Mouse (Mus musculus): Measurements from ENCODE around the gene Mcmbp. TPM values are rescaled to one million over a fixed set of nuclear protein-coding genes. Genes with fewer than 3 reads are reported as not detected.

Mcmbp gene
- total RNA-seq (2012; rRNA removed), result 61.3 and 67.8 TPM in 2 replicates

DNA sequence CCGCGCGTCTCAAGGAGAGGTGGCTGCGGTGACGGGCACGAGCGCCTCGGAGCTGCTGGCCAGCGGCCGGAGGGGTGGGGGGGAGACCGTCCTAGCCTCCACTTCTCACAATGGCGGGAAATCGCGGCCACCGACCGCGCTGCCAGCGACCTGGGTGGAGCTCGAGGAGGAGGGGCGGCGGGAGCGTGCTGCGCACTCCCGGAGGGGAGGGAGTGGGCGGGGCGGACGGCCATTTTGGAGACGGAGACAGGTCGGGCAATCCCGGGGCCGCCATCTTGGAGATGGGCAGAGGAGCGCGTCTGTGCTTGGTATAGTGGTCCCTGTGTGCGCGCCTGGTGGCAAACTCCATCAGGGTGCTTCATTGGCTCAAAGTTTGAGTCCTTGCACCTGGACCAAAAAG is at the start of gene Mcmbp:
Gene Mcmbp (minus strand): TSS at position 162 of the 400 bp plus-strand sequence.
- in situ Hi-C loops (cut with MboI; ENCODE audit: low sequenced_read_pairs in 2 of 2, unreplicated experiment in 2 of 2), result no loop called here
- H3K4me3 ChIP-seq (ENCODE audit: insufficient read depth in 1 of 2, low read depth in 1 of 2, low read length in 2 of 2, poor library complexity in 1 of 2, severe bottlenecking in 1 of 2), result peak within 1 kb of the TSS; percentile 93 to 97
- peak within 1 kb of the TSS; percentile 69; the same call in 1 of the 2 replicates for H3K27ac ChIP-seq (ENCODE audit: insufficient read depth, low read depth, low read length, poor library complexity, severe bottlenecking)
- peak; percentile 96 for DNase-seq (ENCODE audit: low read depth, low spot score)
- no peaks in the 10 kb centered on the region for H3K9me3 ChIP-seq (ENCODE audit: control insufficient read depth, insufficient read depth, low read depth, low read length)
- peak within 1 kb of the TSS; percentile 97 for H3K9ac ChIP-seq (ENCODE audit: insufficient read depth, low read depth, low read length, poor library complexity, severe bottlenecking)
- H3K36me3 ChIP-seq (ENCODE audit: control insufficient read depth, insufficient read depth, low read length, poor library complexity, severe bottlenecking), result no peaks in the 10 kb centered on the region
- H3K4me1 ChIP-seq (ENCODE audit: control insufficient read depth in 2 of 2, insufficient read depth in 2 of 2, low read length in 2 of 2, poor library complexity in 1 of 2), result peaks cover 0 to 4% of the 10 kb centered on the region in 2 experiments; a peak in 3 of 4 replicates
- peak; percentile 82 for TF ChIP-seq HCFC1 (IDR thresholded peaks at IDR 0.05; ENCODE audit: borderline replicate concordance, insufficient read depth, low read length)
- no peak for TF ChIP-seq ZNF384 (IDR thresholded peaks at IDR 0.05; ENCODE audit: low read depth, low read length)

- Histone ChIP-seq H3K27ac (ENCODE audit: insufficient read depth, low read depth, low read length, poor library complexity, severe bottlenecking) (no peak overlapping the region), H3K36me3 (ENCODE audit: control insufficient read depth, insufficient read depth, low read length, poor library complexity, severe bottlenecking) (0 out of 2 replicates have a peak, but pooled peaks cover under 1% of the 10 kb centered on the region), H3K4me3 (ENCODE audit: insufficient read depth in 1 of 2, low read depth in 1 of 2, low read length in 2 of 2, poor library complexity in 1 of 2, severe bottlenecking in 1 of 2) (no peak overlapping the region), H3K9me3 (ENCODE audit: control insufficient read depth, insufficient read depth, low read depth, low read length) (no peaks in the 10 kb centered on the region), H3K9ac (ENCODE audit: insufficient read depth, low read depth, low read length, poor library complexity, severe bottlenecking) (no peak overlapping the region), H3K4me1 (ENCODE audit: control insufficient read depth in 2 of 2, insufficient read depth in 2 of 2, low read length in 2 of 2, poor library complexity in 1 of 2) (no peaks in the 10 kb centered on the region)
- TF ChIP-seq CHD2 (IDR thresholded peaks at IDR 0.05; ENCODE audit: low read depth, low read length), result no peak
- TF ChIP-seq MAFK (IDR thresholded peaks at IDR 0.05; ENCODE audit: insufficient read depth, low read depth, low read length), result no peak
- no peak for TF ChIP-seq ZC3H11A (IDR thresholded peaks at IDR 0.05; ENCODE audit: borderline replicate concordance, low read depth, low read length)
- no peak for TF ChIP-seq ZNF384 (IDR thresholded peaks at IDR 0.05; ENCODE audit: low read depth, low read length)
- no peak for TF ChIP-seq HCFC1 (IDR thresholded peaks at IDR 0.05; ENCODE audit: borderline replicate concordance, insufficient read depth, low read length)
- in situ Hi-C loops (cut with MboI; ENCODE audit: low sequenced_read_pairs in 2 of 2, unreplicated experiment in 2 of 2), result no loop called here
- DNase-seq (ENCODE audit: low read depth, low spot score), result no peak
Observed at GRCm38 (mm10) chr7:128790045-128790444, 49.8 kb upstream of the Mcmbp start.

DNA sequence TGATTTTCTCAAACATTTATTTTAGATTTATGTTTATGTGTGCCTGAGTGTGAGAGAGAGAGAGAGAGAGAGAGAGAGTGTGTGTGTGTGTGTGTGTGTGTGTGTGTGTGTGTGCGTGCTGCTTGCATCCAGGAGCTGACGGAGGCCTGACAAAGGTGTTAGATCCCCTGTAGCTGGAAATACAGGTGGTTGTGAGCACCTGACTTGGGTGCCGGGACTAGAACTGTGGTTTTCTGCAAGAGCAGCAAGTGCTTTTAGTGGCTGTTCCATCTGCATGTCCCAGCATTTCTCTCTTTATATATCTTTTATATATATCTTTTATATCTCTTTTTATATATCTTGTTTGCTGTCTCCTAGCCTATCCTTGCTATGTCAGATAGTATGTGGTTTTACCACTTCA is 41.6 kb upstream of the Mcmbp start:
- in situ Hi-C loops (cut with MboI; ENCODE audit: low sequenced_read_pairs in 2 of 2, unreplicated experiment in 2 of 2), result no loop called here
- Histone ChIP-seq H3K27ac (ENCODE audit: insufficient read depth, low read depth, low read length, poor library complexity, severe bottlenecking) (no peak overlapping the region), H3K9me3 (ENCODE audit: control insufficient read depth, insufficient read depth, low read depth, low read length) (no peaks in the 10 kb centered on the region), H3K4me3 (ENCODE audit: insufficient read depth in 1 of 2, low read depth in 1 of 2, low read length in 2 of 2, poor library complexity in 1 of 2, severe bottlenecking in 1 of 2) (no peak overlapping the region), H3K9ac (ENCODE audit: insufficient read depth, low read depth, low read length, poor library complexity, severe bottlenecking) (no peak overlapping the region), H3K36me3 (ENCODE audit: control insufficient read depth, insufficient read depth, low read length, poor library complexity, severe bottlenecking) (peaks cover 20% of the 10 kb centered on the region), H3K4me1 (ENCODE audit: control insufficient read depth in 2 of 2, insufficient read depth in 2 of 2, low read length in 2 of 2, poor library complexity in 1 of 2) (no peaks in the 10 kb centered on the region)
- TF ChIP-seq ZC3H11A (IDR thresholded peaks at IDR 0.05; ENCODE audit: borderline replicate concordance, low read depth, low read length) (no peak), CHD2 (IDR thresholded peaks at IDR 0.05; ENCODE audit: low read depth, low read length) (no peak), HCFC1 (IDR thresholded peaks at IDR 0.05; ENCODE audit: borderline replicate concordance, insufficient read depth, low read length) (no peak)
- no peak for DNase-seq (ENCODE audit: low read depth, low spot score)

GRCm38 (mm10) chr7:128779305-128779704 is 39.0 kb upstream of the Mcmbp start:
- TF ChIP-seq ZC3H11A (IDR thresholded peaks at IDR 0.05; ENCODE audit: borderline replicate concordance, low read depth, low read length) (peak; percentile 35; the same call in 1 of the 2 replicates), CHD2 (IDR thresholded peaks at IDR 0.05; ENCODE audit: low read depth, low read length) (no peak), MAFK (IDR thresholded peaks at IDR 0.05; ENCODE audit: insufficient read depth, low read depth, low read length) (no peak)
- Histone ChIP-seq H3K36me3 (ENCODE audit: control insufficient read depth, insufficient read depth, low read length, poor library complexity, severe bottlenecking) (peaks cover 28% of the 10 kb centered on the region), H3K27ac (ENCODE audit: insufficient read depth, low read depth, low read length, poor library complexity, severe bottlenecking) (no peak overlapping the region), H3K9ac (ENCODE audit: insufficient read depth, low read depth, low read length, poor library complexity, severe bottlenecking) (no peak overlapping the region), H3K4me3 (ENCODE audit: insufficient read depth in 1 of 2, low read depth in 1 of 2, low read length in 2 of 2, poor library complexity in 1 of 2, severe bottlenecking in 1 of 2) (no peak overlapping the region), H3K4me1 (ENCODE audit: control insufficient read depth in 2 of 2, insufficient read depth in 2 of 2, low read length in 2 of 2, poor library complexity in 1 of 2) (no peaks in the 10 kb centered on the region), H3K9me3 (ENCODE audit: control insufficient read depth, insufficient read depth, low read depth, low read length) (no peaks in the 10 kb centered on the region)
- in situ Hi-C loops (cut with MboI; ENCODE audit: low sequenced_read_pairs in 2 of 2, unreplicated experiment in 2 of 2), result no loop called here
- DNase-seq (ENCODE audit: low read depth, low spot score), result peak; percentile 62

GRCm38 (mm10) chr7:128777201-128777600 is 36.9 kb upstream of the Mcmbp start:
- no peaks in the 10 kb centered on the region for H3K4me1 ChIP-seq (ENCODE audit: control insufficient read depth in 2 of 2, insufficient read depth in 2 of 2, low read length in 2 of 2, poor library complexity in 1 of 2)
- no peak overlapping the region for H3K9ac ChIP-seq (ENCODE audit: insufficient read depth, low read depth, low read length, poor library complexity, severe bottlenecking)
- H3K27ac ChIP-seq (ENCODE audit: insufficient read depth, low read depth, low read length, poor library complexity, severe bottlenecking), result no peak overlapping the region
- TF ChIP-seq HCFC1 (IDR thresholded peaks at IDR 0.05; ENCODE audit: borderline replicate concordance, insufficient read depth, low read length), result no peak
- no peak for TF ChIP-seq ZC3H11A (IDR thresholded peaks at IDR 0.05; ENCODE audit: borderline replicate concordance, low read depth, low read length)
- no peak for TF ChIP-seq CHD2 (IDR thresholded peaks at IDR 0.05; ENCODE audit: low read depth, low read length)
- no peak for TF ChIP-seq MAFK (IDR thresholded peaks at IDR 0.05; ENCODE audit: insufficient read depth, low read depth, low read length)
- TF ChIP-seq ZNF384 (IDR thresholded peaks at IDR 0.05; ENCODE audit: low read depth, low read length), result no peak
- in situ Hi-C loops (cut with MboI; ENCODE audit: low sequenced_read_pairs in 2 of 2, unreplicated experiment in 2 of 2), result no loop called here
- no peak overlapping the region for H3K4me3 ChIP-seq (ENCODE audit: insufficient read depth in 1 of 2, low read depth in 1 of 2, low read length in 2 of 2, poor library complexity in 1 of 2, severe bottlenecking in 1 of 2)
- peaks cover 30% of the 10 kb centered on the region for H3K36me3 ChIP-seq (ENCODE audit: control insufficient read depth, insufficient read depth, low read length, poor library complexity, severe bottlenecking)
- no peaks in the 10 kb centered on the region for H3K9me3 ChIP-seq (ENCODE audit: control insufficient read depth, insufficient read depth, low read depth, low read length)
- DNase-seq (ENCODE audit: low read depth, low spot score), result no peak

Data from ES-E14 (cell line).